Mouse (Mus musculus): ENCODE data around the gene Sipa1l1. TPM values are rescaled to one million over a fixed set of nuclear protein-coding genes. Genes with fewer than 3 reads are reported as not detected.
"Not testable (repeated sequence)": the region's sequence is repeated elsewhere in the genome, so short reads cannot be mapped to it uniquely, and the experiment has no call there.

Sipa1l1 gene
- polyA plus RNA-seq, 1 experiment: 152 TPM

DNA sequence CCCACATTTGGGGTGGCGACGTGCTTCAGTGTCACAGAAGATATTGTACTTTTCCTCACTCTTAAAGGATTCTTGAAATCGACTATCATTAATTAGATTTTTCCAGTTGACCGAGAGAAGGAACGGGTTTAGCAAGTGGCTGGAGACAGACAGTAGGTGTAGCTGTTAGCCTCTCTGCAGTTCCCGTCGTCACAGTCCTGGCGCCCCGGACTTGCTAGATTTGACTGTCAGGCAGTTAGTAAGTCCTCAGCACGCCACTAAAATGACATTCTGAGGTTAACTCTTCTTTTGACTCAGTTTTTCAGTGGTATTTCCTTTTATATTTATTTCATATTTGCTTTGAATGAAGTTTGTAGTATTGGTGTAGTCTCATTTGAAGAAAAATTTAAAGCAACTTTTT lies 2.5 kb downstream of the Sipa1l1 start:
- TF ChIP-seq CTCF (IDR thresholded peaks at IDR 0.05; ENCODE audit: extremely low read depth, insufficient read depth, low read length) (peak; percentile 27; the same call in 1 of the 2 replicates), POLR2A (IDR thresholded peaks at IDR 0.05; ENCODE audit: extremely low read depth, insufficient read depth, low read length) (no peak)
- Histone ChIP-seq H3K4me1 (ENCODE audit: control insufficient read depth, insufficient read depth, low read length) (peaks cover 13% of the 10 kb centered on the region), H3K4me3 (ENCODE audit: insufficient read depth, low read length) (peak overlapping the region; percentile 46), H3K27ac (ENCODE audit: insufficient read depth, low read length) (no peak overlapping the region)

- Histone ChIP-seq H3K4me3 (ENCODE audit: insufficient read depth, low read length) (no peak overlapping the region), H3K27ac (ENCODE audit: insufficient read depth, low read length) (no peak overlapping the region), H3K4me1 (ENCODE audit: control insufficient read depth, insufficient read depth, low read length) (peaks cover 13% of the 10 kb centered on the region)
- TF ChIP-seq CTCF (IDR thresholded peaks at IDR 0.05; ENCODE audit: extremely low read depth, insufficient read depth, low read length): no peak
- no peak for TF ChIP-seq POLR2A (IDR thresholded peaks at IDR 0.05; ENCODE audit: extremely low read depth, insufficient read depth, low read length)
Observed at GRCm38 (mm10) chr12:82173623-82174022, 4.5 kb downstream of the Sipa1l1 start.

DNA sequence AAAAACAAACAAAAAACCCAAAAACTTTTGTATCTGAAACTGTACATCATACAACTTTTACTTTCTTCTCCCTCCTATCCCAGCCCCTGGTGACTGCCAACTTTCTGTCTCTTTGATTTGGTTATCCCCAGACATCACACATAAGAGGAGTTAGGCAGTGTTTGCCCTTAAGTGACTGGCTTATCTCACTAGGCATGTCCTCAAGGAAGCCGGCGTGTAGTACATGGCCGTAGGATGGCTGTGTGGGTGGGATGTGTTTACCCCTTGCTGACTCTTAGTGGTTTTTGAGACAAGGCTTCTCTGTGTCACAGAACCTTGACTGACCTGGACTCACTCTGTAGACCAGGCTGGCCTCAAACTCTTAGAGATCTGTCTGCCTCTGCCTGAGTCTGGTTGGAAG lies 6.6 kb downstream of the Sipa1l1 start:
- H3K4me1 ChIP-seq (ENCODE audit: control insufficient read depth, insufficient read depth, low read length): peaks cover 13% of the 10 kb centered on the region
- H3K4me3 ChIP-seq (ENCODE audit: insufficient read depth, low read length): no peak overlapping the region
- TF ChIP-seq POLR2A (IDR thresholded peaks at IDR 0.05; ENCODE audit: extremely low read depth, insufficient read depth, low read length) (no peak), CTCF (IDR thresholded peaks at IDR 0.05; ENCODE audit: extremely low read depth, insufficient read depth, low read length) (no peak)
- H3K27ac ChIP-seq (ENCODE audit: insufficient read depth, low read length): no peak overlapping the region

DNA sequence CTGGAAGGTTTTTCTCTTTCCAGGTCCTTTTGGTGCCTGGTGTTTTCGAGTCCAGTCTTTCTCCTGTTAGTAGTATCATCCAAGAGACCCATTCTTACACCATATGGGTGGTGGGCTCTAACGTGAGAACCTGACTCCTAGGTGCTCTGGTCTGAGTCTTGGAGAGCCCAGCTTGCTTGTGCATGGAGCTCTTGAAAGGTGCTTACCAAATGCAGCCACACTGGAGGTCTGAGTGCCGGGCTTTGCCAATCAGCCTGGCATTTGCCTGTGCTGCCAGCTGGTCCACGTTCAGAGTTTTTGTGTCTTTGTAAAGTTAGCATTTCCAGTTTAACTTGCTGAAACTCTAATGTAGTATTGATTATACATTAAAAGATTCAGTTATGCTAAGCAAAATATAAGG lies 9.5 kb downstream of the Sipa1l1 start:
- Histone ChIP-seq H3K27ac (ENCODE audit: insufficient read depth, low read length) (no peak overlapping the region), H3K4me1 (ENCODE audit: control insufficient read depth, insufficient read depth, low read length) (peaks cover 9% of the 10 kb centered on the region), H3K4me3 (ENCODE audit: insufficient read depth, low read length) (no peak overlapping the region)
- TF ChIP-seq POLR2A (IDR thresholded peaks at IDR 0.05; ENCODE audit: extremely low read depth, insufficient read depth, low read length) (no peak), CTCF (IDR thresholded peaks at IDR 0.05; ENCODE audit: extremely low read depth, insufficient read depth, low read length) (no peak)

GRCm38 (mm10) chr12:82179626-82180025 lies 10.5 kb downstream of the Sipa1l1 start:
- TF ChIP-seq CTCF (IDR thresholded peaks at IDR 0.05; ENCODE audit: extremely low read depth, insufficient read depth, low read length): no peak
- TF ChIP-seq POLR2A (IDR thresholded peaks at IDR 0.05; ENCODE audit: extremely low read depth, insufficient read depth, low read length): no peak
- Histone ChIP-seq H3K4me3 (ENCODE audit: insufficient read depth, low read length) (no peak overlapping the region), H3K4me1 (ENCODE audit: control insufficient read depth, insufficient read depth, low read length) (peaks cover 3% of the 10 kb centered on the region), H3K27ac (ENCODE audit: insufficient read depth, low read length) (no peak overlapping the region)

- not testable (repeated sequence) for H3K27ac ChIP-seq (ENCODE audit: insufficient read depth, low read length); H3K4me3 ChIP-seq (ENCODE audit: insufficient read depth, low read length); H3K4me1 ChIP-seq (ENCODE audit: control insufficient read depth, insufficient read depth, low read length)
Observed at GRCm38 (mm10) chr12:82186156-82186555, 17.0 kb downstream of the Sipa1l1 start.

DNA sequence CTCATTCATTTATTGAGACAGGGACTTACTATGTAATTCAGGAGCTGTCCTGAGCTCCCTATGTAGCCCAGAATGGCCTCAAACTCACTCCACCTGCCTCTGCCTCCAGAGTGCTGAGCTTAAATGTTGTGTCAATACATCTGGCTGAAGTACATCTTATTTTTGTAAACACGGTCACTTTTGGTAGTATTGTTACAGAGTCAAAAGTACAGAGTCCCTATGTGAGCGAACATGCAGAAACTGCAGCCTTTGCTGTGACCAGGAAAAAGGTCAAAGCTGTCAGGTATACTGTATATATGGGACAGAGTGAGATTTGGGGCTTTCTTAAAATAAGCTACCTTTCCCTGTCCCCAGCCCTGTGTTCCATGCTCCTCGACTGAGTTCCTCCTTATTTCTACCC lies 17.6 kb downstream of the Sipa1l1 start:
- H3K4me3 ChIP-seq (ENCODE audit: insufficient read depth, low read length): no peak overlapping the region
- H3K4me1 ChIP-seq (ENCODE audit: control insufficient read depth, insufficient read depth, low read length): peaks cover 7% of the 10 kb centered on the region
- TF ChIP-seq CTCF (IDR thresholded peaks at IDR 0.05; ENCODE audit: extremely low read depth, insufficient read depth, low read length) (no peak), POLR2A (IDR thresholded peaks at IDR 0.05; ENCODE audit: extremely low read depth, insufficient read depth, low read length) (no peak)
- H3K27ac ChIP-seq (ENCODE audit: insufficient read depth, low read length): no peak overlapping the region

DNA sequence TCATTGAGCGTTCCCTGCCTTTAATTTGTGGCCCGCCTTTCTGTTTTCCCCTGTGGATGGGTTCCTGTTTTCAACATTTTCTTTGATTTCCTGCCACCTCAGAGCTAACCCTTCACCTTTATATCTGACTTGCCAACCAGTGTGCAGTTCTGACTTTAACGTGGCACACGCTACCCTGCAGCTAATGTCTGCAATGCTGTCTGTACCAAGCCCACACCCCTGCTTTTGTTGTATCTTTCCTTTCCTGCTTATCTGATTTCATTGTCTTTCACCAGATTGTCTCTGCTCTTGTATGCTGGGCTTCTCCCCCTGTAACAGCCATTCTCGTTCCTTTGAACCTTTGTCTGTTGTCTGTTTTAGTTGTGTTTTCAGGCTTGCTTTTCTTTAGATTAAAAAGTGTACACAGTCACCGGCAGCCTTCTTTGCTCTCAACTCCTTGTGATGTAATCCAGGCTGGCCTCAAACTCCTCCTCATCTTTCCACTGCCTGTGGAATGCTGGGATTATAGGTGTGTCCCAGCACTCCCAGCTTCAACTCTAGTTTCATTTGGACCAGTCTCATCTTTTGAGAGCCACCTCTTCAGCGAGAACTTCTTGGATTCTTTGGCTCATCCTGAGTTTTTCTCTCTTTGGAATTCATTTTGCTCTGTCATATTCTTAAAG lies 18.2 kb downstream of the Sipa1l1 start:
- H3K4me1 ChIP-seq (ENCODE audit: control insufficient read depth, insufficient read depth, low read length): peaks cover 7% of the 10 kb centered on the region
- TF ChIP-seq POLR2A (IDR thresholded peaks at IDR 0.05; ENCODE audit: extremely low read depth, insufficient read depth, low read length) (no peak), CTCF (IDR thresholded peaks at IDR 0.05; ENCODE audit: extremely low read depth, insufficient read depth, low read length) (no peak)
- H3K4me3 ChIP-seq (ENCODE audit: insufficient read depth, low read length): no peak overlapping the region
- no peak overlapping the region for H3K27ac ChIP-seq (ENCODE audit: insufficient read depth, low read length)

DNA sequence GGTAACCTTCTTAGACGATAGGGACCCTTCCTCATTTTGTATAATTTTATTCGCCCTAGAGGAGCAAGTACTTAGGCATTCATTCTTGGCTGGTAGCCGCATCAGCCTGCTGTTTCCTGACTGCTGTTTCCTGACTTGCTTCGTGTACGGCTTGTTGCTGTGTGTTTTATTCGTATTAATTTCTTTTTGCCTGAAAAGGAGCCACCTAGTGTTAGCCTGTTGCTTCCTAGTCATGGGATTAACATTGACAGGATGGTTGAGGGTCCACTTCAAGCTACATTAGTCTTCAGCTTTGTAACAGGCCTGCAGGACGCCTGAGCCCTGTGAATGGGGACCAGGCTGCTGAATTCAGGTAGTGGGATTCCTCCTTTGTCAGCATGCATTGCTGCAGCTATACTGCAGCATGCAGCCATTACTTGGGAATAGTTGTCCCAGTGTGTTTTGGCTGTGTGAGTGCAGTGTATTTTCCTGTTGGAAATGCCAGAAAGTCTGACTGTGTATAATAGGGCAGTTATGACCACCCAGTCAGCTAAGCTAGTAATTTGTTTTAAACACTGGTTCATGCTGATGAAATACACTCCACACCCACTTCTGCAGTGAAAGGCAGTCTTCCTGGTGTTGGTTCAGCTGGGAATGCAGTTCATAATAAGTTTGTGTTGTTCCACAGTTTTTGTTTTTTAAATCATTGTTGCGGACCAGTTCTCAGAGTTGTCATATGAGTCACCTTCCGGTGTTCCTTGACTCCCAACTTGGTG lies 19.4 kb downstream of the Sipa1l1 start:
- no peak overlapping the region for H3K27ac ChIP-seq (ENCODE audit: insufficient read depth, low read length)
- H3K4me1 ChIP-seq (ENCODE audit: control insufficient read depth, insufficient read depth, low read length): peaks cover 9% of the 10 kb centered on the region
- TF ChIP-seq CTCF (IDR thresholded peaks at IDR 0.05; ENCODE audit: extremely low read depth, insufficient read depth, low read length): no peak
- no peak for TF ChIP-seq POLR2A (IDR thresholded peaks at IDR 0.05; ENCODE audit: extremely low read depth, insufficient read depth, low read length)

GRCm38 (mm10) chr12:82189076-82189675 lies 20.1 kb downstream of the Sipa1l1 start:
- H3K4me3 ChIP-seq (ENCODE audit: insufficient read depth, low read length): no peak overlapping the region
- TF ChIP-seq CTCF (IDR thresholded peaks at IDR 0.05; ENCODE audit: extremely low read depth, insufficient read depth, low read length) (no peak), POLR2A (IDR thresholded peaks at IDR 0.05; ENCODE audit: extremely low read depth, insufficient read depth, low read length) (no peak)
- H3K4me1 ChIP-seq (ENCODE audit: control insufficient read depth, insufficient read depth, low read length): peaks cover 9% of the 10 kb centered on the region
- no peak overlapping the region for H3K27ac ChIP-seq (ENCODE audit: insufficient read depth, low read length)

More for the DNA sequence above, 19.4 kb downstream of the Sipa1l1 start:
- no peak overlapping the region for H3K4me3 ChIP-seq (ENCODE audit: insufficient read depth, low read length)

Data from cortical plate, adult 2 months (tissue).